Mouse (Mus musculus) brain, embryonic 14.5 days (tissue): ENCODE data around the gene Gm12185. TPM values are rescaled to one million over a fixed set of nuclear protein-coding genes. Genes with fewer than 3 reads are reported as not detected.
"Not testable (repeated sequence)": the region's sequence is repeated elsewhere in the genome, so short reads cannot be mapped to it uniquely, and the experiment has no call there.

Experiments used
- DNase-seq: peaks from one replicate; pipeline ENCODE4 v3.0.0-alpha.2; 2011; ENCODE audit warnings: low read depth
- polyA plus RNA-seq: library from polyadenylated mRNA; depleted of rRNA; stranded (reverse); fragments of >200 nt; gene quantifications from 2 replicates; pipeline ENCODE4 v1.2.3, GENCODE M21; 2012; rRNA removed

The Gm12185 gene
- 0.04 TPM in 1 of 2 replicates, not detected in the other for polyA plus RNA-seq

DNA sequence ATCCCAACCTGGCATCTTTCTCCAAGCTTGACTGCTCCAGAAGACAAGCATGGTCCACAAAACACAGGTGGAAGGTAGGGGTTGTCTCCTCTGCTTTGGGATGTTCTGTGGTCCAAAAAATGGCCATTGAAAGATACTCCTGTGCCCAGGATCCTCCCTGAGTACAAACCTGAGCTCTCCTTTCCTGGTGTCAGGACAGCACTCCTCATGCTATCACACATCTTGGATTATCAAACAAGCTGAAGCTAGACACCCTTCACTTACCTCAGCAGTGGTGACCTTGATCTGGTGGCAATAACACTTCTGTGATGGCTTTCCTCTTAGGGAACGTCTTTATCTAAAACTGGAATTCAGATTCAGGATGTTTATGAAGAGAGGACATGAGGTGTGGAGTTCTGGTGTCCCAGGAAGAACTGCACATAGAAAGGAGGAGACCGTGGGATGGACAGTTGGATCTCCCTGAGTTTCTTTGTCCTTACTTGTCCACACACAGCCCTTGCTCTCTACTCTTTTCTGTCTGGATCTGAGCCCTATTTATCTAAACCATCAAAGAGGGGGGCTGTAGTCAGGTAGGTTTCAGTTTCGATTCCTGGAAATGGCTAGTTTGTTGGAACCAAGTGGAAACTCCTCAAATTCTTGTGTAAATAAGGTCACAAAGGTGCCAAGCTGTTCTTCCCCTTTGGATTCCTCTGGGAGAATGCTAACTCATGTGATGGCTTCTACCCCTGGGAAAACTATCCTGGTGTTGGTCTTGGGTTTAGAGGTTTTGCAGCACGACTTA lies at the start of gene Gm12185:
TSS of gene Gm12185 (minus strand) at position 487 of the 781 bp plus-strand sequence.
- DNase-seq: not testable (repeated sequence)

DNA sequence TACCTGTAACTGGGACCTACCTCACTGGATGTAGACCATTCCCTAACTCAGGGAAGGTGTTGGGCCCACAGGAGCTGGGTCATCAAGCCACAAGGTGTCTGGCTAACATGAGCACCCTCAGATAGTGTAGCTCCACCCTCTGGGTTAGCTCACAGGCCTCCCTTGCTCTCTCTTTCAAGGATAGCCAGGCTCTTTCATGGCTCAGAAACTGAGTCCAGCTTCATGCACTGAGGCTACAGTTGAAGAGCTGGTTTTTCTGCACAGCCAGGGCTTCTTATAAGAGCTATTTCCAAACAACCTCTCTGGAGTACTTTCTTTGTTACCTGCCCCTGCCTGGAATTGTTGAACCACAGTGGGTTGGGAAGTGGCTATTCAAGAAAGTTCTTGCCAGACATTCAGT lies 20.0 kb upstream of the Gm12185 start:
- DNase-seq: not testable (repeated sequence)

DNA sequence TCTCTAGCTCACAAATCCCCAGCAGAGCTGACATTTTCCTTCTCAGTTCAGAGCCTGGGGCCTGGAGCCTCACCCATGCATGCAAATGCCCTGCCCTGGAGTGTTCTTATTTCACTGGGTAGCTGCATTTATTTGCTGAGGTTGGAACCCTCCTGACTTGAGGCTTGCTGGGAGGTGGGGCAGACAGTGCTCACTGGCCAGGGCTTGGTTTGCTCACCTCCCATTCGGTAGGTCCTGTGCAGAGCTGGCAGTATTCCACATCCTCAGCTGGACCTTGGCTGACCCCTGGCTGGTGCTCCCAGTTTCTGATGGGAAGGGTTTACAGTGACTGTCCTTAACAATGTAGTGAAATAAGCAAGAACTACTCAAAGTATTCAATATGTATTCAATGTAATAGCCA lies 14.8 kb upstream of the Gm12185 start:
- DNase-seq: not testable (repeated sequence)

DNA sequence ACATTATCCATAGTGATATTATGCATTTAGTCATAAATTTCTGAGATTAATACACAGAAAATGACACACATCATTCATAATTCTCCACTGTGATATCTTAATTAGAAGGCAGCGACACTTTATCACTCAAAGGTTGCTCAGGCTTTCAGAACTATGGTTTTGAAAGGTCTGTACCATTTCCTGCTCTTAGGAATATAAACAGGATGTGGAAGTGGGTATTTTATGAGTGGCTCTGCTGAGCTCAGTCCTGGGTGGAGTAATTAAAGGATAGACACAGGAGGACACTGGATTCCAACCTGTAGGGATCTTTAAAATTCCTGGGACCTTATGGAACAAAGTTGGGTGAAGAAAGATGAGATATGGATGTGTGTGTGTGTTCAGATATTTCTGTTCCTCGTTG lies 14.3 kb upstream of the Gm12185 start:
- DNase-seq: not testable (repeated sequence)

DNA sequence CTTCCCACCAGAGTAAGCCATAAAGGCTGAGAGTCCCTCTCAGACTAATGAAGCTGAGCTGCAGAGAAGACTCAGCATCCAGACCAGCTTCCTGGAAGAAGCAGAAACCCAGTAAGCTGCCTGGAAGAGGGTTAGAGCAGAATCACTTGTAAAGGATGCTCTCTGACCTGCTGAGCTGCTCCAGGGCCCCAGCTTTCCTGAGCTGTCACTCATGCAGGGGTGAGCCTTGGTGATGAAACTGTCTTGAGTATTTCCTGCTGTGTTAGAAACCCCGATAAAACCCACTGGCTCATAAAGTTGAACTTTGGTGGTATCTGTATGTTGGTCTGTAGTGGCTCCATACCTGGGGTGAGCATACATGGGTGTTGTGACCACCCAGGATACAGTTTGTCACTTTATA lies 8.4 kb upstream of the Gm12185 start:
- not testable (repeated sequence) for DNase-seq

DNA sequence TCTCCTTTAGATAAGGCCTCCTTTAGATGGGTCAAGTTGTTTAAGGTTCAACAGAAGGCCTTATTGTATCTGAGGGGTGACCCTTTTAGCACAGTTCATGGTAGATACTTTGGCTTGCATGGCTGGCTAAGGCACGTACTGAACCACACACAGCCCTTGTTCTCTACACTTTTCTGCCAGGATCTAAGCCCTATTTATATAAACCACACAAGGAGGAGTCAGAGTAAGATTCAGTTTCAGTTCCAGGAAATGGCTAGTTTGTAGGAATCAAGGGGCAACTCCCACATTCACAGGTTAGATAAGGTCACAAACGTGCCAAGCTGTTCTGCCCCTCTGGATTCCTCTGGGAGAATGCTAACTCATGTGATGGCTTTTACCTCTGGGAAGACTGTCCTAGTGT lies 2.0 kb upstream of the Gm12185 start, which contains the start of gene Tgtp1:
TSS of gene Tgtp1 (minus strand) at position 155 of the 400 bp plus-strand sequence.
- DNase-seq: not testable (repeated sequence)

DNA sequence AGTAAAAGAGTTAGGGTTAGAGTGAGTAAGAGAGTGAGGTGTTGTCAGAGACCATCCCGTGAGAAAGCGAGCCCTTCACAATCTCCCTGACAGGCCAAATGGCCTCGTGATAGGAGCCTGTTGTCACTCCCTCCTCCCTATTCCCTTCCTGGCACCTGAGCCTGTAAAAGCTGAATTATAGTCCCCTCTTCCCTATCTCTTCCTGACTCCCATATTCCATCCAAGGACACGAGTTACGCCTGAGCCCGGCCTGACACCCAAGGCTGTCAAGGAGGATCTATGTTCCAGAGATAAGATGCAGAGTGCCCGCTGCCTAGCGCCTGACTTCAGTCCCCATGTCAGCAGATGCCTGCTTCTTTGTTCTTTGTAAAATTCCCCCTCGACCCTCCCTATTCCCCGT lies 1.3 kb upstream of the Gm12185 start:
- not testable (repeated sequence) for DNase-seq

DNA sequence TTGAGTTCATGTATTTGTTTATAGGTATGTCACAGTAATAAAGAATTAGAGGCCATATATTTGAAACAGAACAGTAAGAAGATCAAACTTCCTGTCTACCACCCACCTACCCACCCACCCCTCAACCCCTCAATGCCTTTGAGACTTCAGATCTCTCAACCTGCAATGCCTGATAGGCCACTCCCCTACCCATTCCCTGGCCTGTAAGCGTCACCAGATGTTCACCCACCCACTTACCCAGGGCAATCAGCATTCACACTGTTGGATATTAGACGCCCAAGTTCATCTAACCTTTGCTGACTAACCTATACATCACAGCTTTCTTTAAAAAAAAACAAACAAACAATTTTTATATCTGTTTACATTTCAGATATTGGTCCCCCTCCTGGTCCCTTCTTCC lies 2.0 kb downstream of the Gm12185 start:
- not testable (repeated sequence) for DNase-seq

DNA sequence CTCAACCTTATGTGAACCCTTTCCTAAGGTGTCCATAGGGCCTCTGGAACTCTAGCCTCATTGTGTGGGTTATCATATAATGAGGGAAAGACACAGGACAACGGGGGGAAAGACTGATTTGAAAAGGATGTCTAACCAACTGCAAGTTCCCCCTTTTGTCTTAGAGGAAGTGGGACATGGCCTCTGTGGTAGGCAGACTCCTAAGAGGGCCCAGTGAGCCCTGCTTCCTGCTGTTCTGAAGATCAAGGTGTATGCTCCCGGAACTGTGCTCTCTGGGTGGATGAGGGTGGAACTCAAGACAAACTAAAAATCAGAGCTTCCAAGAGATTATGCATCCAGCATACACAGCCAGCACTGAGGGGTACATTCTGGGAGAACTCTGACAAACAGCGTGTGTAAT lies 3.8 kb downstream of the Gm12185 start:
- DNase-seq: not testable (repeated sequence)

DNA sequence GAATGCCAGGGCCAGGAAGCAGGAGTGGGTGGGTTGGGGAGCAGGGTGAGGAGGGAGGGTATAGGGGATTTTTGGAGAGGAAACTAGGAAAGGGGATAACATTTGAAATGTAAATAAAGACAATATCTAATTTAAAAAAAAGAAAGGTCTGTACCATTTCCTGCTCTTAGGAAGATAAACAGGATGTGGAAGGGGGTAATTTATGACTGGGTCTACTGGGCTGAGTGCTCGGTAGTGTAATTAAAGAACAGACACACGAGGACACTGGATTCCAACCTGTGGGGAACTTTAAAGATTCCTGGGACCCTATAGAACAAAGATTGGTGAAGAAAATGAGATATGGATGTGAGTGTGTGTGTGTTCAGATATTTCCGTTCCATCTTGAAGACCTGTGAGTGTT lies 9.2 kb downstream of the Gm12185 start:
- DNase-seq: not testable (repeated sequence)

DNA sequence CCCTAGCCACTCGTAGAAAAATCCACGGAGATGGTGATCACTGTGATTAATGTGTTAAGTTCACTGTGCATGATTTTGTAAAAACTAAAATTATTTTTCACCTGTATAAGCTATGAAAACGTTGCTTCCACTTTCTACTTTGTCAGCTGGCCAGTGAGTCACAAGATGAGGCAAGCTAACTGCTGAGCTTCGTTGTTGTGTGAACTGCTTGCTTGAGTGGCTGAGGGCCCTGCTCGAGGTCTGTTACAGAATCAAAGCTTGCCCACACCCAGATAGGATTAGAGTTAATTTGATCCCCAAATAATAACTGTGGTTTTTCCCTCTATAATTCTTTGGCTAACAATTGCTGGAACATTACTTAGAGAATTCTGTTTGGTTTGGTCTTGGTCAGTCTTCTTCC lies 12.0 kb downstream of the Gm12185 start:
- DNase-seq: not testable (repeated sequence)

DNA sequence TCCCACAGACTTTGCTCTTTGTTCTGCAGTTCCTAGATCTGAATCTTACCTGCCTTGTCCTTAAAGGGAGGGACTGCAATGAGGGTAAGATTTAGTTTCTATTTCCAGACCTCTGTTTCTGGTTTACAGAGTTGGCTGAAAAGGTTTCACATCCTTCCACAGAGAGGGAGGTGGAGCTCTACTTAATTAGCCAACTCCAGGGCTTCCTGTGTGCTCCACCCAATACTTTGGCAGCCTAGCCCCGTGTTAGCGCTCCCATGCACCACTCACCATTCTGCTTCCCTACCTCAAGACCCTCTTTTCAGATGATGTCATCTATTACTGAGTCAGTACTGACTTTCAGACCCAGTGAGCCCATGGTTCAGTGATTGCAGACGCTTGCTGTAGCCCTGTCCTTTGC lies 12.8 kb downstream of the Gm12185 start, which contains the start of gene 9930111J21Rik1:
TSS of gene 9930111J21Rik1 (minus strand) at position 148 of the 400 bp plus-strand sequence.
- not testable (repeated sequence) for DNase-seq

DNA sequence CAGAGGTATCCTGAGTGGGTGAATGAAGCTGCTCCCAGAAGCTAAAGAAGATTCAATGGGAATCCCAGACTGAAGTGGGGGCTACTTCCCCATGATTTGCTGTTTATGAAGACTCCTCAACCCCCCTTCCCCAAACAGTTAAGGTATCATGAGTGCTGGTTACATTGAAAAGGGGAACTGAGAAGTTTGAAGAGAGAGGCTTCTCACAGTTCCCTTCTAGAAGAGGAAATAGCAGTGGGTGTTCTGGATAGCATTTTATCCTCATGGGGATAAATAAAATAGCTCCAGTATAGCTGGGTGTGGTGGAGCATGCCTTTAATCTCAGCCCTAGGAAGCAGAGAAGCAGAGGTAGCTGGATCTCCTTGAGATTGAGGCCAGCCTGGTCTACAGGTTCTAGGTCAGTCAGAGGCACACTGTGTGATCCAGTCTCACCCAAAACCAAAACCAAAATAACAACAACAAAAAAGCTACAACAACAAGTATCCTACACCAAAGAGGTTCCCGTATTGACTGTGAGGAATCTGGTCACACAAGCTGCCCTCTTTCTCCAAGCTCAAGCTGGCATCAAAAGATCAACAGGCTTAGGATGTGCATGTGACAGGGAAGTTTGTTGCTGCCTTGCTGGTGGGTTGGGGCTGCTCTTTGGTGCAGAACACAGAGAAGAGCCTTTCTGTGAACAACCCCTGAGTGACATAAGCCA lies 13.6 kb downstream of the Gm12185 start, which contains the start of gene Olfr56:
TSS of gene Olfr56 (plus strand) at position 650 of the 700 bp plus-strand sequence.
- DNase-seq: not testable (repeated sequence)

DNA sequence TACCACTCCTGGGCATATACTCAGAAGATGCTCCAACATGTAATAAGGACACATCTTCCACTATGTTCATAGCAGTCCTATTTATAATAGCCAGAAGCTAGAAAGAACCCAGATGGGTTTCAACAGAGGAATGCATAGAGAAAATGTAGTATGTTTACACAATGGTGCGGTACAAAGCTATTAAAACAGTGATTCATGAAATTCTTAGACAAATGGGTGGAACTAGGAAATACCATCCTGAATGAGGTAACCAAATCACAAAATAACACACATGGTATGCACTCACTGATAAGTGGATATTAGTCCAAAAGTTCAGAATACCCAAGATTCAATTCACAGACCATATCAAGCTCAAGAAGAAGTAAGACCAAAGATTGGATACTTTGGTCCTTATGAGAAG lies 17.3 kb downstream of the Gm12185 start:
- DNase-seq: not testable (repeated sequence)

DNA sequence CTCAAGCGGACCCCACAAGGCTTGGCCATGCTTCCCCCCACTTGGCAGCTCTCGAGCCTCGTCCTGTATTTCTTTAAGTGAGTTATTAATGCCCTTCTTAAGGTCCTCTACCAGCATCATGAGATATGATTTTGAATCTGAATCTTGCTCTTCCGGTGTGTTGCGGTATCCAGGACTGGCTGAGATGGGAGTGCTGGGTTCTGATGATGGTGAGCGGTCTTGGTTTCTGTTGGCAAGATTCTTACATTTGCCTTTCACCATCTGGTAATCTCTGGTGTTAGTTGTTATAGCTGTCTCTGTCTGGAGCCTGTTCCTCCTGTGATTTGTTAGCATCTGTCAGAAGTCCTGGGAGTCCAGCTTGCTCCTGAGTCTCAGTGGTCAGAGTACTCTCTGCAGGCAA lies 45.9 kb downstream of the Gm12185 start, which contains the start of gene Psme2b:
TSS of gene Psme2b (minus strand) at position 101 of the 400 bp plus-strand sequence.
- DNase-seq: not testable (repeated sequence)

DNA sequence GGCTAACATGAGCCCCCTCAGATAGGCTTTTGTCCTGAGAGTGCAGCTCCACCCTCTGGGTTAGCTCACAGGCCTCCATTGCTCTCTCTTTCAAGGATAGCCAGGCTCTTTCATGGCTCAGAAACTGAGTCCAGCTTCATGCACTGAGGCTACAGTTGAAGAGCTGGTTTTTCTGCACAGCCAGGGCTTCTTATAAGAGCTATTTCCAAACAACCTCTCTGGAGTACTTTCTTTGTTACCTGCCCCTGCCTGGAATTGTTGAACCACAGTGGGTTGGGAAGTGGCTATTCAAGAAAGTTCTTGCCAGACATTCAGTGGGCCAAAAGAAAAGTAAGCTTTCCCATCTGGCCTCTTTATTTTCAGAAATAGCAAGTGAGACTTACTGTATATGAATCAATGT lies 52.7 kb downstream of the Gm12185 start:
- not testable (repeated sequence) for DNase-seq

DNA sequence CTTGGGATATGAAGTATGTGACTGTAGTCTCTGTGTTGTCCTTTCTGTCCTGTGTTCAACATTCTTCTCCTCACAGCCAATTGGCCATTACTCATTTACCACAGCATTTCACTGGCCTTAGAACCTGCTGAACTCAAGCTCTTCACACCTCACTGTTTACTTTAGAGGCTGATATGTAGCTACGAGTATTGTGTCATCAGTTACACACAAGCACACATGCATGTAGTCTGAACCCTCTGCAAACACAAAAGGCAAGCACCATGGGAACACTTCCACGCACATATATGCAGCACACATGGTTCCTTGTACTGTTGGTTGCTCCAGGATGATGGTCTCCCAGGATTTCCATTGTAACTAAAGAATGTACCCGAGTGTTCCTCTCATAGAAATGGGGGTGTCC lies 56.7 kb downstream of the Gm12185 start:
- DNase-seq: not testable (repeated sequence)

DNA sequence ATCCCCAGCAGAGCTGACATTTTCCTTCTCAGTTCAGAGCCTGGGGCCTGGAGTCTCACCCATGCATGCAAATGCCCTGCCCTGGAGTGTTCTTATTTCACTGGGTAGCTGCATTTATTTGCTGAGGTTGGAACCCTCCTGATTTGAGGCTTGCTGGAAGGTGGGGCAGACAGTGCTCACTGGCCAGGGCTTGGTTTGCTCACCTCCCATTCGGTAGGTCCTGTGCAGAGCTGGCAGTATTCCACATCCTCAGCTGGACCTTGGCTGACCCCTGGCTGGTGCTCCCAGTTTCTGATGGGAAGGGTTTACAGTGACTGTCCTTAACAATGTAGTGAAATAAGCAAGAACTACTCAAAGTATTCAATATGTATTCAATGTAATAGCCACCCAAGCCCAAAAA lies 58.1 kb downstream of the Gm12185 start:
- DNase-seq: not testable (repeated sequence)

DNA sequence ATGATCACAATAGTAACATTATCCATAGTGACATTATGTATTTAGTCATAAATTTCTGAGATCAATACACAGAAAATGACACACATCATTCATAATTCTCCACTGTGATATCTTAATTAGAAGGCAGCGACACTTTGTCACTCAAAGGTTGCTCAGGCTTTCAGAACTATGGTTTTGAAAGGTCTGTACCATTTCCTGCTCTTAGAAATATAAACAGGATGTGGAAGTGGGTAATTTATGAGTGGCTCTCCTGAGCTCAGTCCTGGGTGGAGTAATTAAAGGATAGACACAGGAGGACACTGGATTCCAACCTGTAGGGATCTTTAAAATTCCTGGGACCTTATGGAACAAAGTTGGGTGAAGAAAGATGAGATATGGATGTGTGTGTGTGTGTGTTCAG lies 58.6 kb downstream of the Gm12185 start:
- DNase-seq: not testable (repeated sequence)

DNA sequence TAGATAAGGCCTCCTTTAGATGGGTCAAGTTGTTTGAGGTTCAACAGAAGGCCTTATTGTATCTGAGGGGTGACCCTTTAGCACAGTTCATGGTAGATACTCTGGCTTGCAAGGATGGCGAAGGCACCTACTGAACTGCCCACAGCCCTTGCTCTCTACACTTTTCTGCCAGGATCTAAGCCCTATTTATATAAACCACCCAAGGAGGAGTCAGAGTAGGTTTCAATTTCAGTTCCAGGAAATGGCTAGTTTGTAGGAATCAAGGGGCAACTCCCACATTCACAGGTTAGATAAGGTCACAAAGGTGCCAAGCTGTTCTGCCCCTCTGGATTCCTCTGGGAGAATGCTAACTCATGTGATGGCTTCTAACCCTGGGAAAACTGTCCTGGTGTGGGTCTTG lies 64.0 kb downstream of the Gm12185 start:
- not testable (repeated sequence) for DNase-seq

DNA sequence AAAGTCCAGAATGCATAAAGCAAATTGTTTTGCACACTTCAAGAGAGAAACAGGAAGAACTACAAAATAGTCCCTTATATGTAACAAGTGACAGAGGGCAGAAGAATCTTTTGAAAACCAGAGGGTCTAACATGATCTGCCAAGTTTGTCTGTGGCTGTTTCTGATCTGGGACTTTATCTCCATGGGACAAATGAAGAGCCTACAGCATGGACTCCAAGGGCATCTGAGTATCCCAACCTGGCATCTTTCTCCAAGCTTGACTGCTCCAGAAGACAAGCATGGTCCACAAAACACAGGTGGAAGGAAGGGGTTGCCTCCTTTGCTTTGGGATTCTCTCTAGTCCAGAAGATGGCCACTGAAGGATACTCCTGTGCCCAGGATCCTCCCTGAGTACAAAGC lies 65.6 kb downstream of the Gm12185 start:
- not testable (repeated sequence) for DNase-seq

DNA sequence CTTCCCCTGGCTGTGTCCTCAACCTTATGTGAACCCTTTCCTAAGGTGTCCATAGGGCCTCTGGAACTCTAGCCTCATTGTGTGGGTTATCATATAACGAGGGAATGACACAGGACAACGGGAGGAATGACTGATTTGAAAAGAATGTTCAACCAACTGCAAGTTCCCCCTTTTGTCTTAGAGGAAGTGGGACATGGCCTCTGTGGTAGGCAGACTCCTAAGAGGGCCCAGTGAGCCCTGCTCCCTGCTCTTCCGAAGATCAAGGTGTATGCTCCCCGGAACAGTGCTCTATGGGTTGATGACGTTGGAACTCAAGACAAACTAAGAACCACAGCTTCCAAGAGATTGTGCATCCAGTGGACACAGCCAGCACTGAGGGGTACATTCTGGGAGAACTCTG lies 68.2 kb downstream of the Gm12185 start:
- DNase-seq: not testable (repeated sequence)
